Mouse (Mus musculus) brain, adult 10 weeks (tissue): ENCODE results near the gene P3h3. TPM values are rescaled to one million over a fixed set of nuclear protein-coding genes. Genes with fewer than 3 reads are reported as not detected.

Source experiments
- polyA plus RNA-seq: library from polyadenylated mRNA; stranded (reverse); fragments of 350-450 nt; fragmentation: Illumina TruSeq; extraction: RNeasy Lipid Tissue Mini Kit (QIAGEN cat#74804); gene quantifications from one replicate; pipeline ENCODE4 v1.2.3, GENCODE M21; 2015; ENCODE audit warnings: low read depth, low replicate concordance

P3h3 gene
- polyA plus RNA-seq = 32.1 TPM

GRCm38 (mm10) chr6:124856916-124857839, at the start of gene P3h3:
TSS of gene P3h3 (minus strand) at chr6:124857752.

DNA sequence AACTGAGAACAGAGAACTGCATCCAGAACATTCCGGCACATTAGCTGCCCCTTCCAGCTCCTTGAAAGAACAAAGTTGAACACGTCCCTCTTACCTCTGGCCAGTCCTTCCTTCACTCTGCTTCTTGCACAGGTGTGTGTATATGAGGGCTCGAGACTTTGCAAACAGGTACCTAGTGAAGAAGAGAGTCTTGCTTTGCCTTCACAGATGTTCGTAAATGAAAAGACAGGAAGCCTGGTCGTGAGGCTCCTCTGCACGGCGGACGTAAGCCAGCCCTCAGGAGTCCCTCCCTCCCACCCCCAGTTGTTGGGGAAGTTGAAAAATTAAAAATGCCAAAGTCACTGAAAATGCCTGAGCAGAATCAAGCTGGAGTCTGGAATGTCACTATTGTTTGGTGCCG, 30.4 kb upstream of the P3h3 start, which contains the start of gene Cd4:
Gene Cd4, minus strand, starts transcription at position 236 of the 400 bp plus-strand sequence.

DNA sequence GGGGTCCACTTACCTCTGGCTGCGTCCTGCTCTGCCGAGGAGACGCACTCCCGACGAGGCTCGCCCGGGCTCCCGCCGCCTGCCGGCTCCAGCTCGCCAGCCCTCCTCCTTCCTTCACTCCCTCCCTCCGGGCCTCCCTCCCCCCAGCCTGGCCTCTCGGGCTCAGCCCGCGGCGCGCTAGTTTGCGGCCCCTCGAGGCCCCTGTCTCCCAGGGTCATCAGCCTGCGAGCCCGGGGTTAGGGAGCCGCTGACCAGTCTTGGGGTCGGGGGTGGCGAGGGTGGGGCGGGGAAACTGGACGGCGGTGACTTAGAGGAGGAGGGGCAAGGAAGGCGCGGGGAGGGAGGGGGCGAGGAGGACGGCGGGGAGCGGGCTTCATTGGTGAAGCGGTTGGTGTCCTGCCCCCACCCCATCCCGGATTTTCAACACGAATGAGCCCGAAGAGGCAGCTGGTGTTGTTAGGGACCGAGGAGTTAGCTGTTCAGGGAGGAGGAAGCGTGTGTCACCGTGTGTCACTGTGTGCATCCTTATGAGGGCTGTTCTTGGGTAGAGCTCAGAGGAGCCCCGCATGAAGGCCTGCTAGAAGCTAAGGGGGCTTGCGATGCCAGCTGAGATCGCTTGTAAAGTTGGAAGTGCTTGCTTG, 6.2 kb upstream of the P3h3 start, which contains the start of gene Gpr162:
Gene Gpr162, minus strand, starts transcription at position 326 of the 641 bp plus-strand sequence.

DNA sequence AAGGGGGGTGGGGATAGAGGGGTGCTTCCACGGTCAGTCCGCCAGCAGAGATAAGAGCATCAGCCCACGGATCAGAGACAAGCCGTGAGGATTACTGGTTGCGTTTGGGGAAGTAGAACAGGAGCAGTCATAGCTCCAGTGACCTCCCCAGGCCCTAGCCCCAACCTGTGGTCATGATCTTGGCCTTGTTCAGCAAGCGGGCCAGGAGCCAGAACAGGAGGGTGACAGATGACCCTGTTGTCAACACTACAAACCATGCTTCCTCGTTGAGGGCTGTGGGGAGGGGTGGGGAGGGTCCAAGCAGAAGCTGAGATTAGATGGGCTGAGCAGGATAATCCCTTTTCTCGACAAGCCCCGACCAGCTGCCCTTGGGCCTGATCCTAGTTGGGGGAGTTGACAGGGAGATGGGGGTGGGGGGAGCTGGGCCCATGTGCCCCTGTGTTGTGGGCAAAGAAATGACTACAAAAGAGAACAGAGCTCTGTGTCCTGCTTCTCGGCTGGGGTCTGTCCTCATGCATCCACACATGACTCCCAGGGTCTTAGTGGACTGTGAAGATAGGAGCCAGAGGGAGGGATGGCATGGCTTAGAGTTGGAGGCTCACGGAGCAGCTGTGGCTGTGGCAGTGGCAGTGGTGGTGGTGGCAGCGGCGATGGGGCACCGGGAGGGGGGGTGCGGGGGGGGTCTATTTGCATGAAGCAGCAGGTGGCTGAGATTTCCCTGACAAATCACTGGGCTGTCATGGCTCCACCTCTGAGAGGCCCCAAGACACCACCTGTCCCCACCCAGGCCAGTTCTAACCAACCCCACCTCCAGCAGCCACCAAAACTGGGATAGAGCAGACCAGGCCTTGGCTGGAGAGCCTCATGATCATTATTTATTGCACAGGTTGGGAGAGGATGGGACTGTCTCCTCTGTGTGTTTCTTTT, 17.0 kb downstream of the P3h3 start, which contains the start of gene Gnb3:
Gene Gnb3, minus strand, starts transcription at position 35 of the 927 bp plus-strand sequence.

DNA sequence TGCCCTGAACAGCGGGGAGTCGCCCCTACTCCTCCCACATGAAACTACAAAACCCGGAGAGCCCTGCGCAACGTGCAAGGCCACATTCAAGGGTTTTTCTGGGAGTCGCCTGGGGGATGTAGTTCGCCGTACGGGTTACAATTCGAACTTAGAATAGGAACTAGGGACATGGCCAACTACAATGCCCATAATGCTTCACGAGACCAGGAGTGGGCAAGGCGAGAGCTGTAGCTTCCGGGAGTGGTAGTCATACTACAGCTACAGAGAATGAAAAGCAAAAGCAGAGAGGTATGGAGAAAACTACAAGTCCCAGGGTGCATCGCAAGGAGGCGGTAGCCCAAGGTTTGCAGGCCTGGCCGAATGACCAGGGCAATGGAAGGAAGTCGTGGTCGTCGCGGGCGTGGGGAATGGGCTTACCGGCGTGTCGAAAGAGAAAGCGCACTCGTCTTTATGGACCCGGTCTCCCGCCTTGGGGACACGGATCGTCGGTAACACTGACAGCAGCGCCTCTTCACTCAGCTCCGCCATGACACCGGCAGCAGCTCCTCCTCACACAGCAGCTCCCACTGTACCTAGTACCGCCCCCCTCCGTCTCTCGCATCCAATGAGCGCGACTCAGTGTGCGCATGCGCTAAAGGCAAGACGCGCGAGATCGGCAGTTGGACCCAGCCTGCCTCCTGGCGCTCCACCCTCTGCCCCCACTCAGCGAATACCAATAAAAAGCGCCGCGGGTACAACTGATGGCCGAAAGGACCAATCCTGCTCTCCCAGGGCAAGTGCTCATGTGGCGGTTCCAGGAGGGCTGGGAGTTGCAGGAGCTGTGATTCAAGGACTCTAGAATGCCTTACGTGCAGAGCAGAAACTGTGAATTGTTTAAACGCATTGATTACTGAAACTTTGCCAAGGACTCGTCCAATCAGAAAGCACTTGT, 28.4 kb downstream of the P3h3 start, which contains the start of the genes Usp5 and Cdca3:
Gene Usp5, minus strand, starts transcription at position 617 of the 931 bp plus-strand sequence.
Gene Cdca3, plus strand, starts transcription at position 680 of the 931 bp plus-strand sequence.

DNA sequence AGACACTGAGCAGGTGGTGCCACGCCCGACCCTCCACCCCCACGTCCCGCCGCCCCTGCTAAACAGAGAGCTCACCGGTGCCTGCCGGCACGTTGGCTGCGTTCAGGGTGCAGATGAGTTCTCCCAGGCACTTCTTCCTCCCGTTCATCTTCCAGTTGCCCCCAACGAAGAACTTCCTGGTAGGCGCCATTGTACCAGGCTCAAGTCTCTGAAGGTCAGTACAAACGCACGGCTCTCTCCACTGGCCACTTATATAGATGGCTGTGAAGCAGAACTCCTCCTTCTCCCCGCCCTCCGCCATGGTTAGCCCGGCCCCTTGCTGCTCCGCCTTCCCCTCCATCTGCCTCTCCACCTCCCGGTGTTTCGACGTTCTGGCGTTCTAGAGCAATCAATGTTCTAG, 43.6 kb downstream of the P3h3 start, which contains the start of gene Tpi1:
Gene Tpi1, minus strand, starts transcription at position 364 of the 400 bp plus-strand sequence.

DNA sequence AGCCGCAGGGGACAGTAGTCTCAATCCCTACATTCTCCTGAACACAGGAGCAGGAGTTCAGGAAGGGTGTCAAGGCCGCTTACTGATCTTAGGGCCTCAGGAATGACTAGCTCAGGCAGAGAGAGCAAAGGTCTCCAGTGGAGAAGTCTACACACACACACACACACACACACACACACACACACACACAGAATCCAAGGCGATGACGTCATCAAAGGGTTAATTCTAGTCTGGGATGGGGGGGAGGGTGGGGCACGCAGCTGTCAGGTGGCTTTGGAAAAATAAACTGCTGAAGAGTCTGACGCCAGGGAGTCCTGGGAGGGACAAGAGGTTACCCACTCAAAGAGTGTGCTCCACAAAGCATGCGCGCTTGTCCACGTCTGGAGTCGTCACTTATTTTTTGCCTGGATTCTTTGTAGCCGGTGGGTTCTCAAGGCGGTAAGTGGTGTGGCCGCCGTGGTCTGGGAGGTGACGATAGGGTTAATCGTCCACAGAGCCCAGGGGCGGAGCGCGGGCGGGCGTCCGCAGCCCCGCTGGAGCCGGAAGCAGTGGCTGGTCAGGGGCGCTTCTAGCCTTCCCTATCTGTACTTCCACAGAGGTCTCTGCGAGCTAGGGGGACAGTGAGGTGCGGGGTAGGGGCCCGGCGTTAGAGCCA, 49.1 kb downstream of the P3h3 start, which contains the start of gene Spsb2:
Gene Spsb2, plus strand, starts transcription at position 304 of the 655 bp plus-strand sequence.

Other genes starting within 250 kb of the P3h3 start
- gene C1s2, start 221.7 kb downstream of the P3h3 start, polyA plus RNA-seq = 0.16 TPM
- gene Lpcat3, start 194.7 kb downstream of the P3h3 start, polyA plus RNA-seq = 21.0 TPM
- 72.4 TPM for gene Emg1, start 145.6 kb downstream of the P3h3 start, polyA plus RNA-seq
- gene Phb2, start 145.4 kb downstream of the P3h3 start, polyA plus RNA-seq = 127 TPM
- 7.4 TPM for gene Ptpn6, start 119.0 kb downstream of the P3h3 start, polyA plus RNA-seq
- 262 TPM for gene Grcc10, start 116.4 kb downstream of the P3h3 start, polyA plus RNA-seq
- not detected for gene Gm45234, start 101.7 kb downstream of the P3h3 start, polyA plus RNA-seq
- 71.6 TPM for gene Atn1, start 101.2 kb downstream of the P3h3 start, polyA plus RNA-seq
- gene Eno2, start 88.1 kb downstream of the P3h3 start, polyA plus RNA-seq = 1,006 TPM
- 8.6 TPM for gene Lrrc23, start 78.0 kb downstream of the P3h3 start, polyA plus RNA-seq
- gene Spsb2, start 49.1 kb downstream of the P3h3 start, polyA plus RNA-seq = 3.1 TPM
- 974 TPM for gene Tpi1, start 43.5 kb downstream of the P3h3 start, polyA plus RNA-seq
- gene Usp5, start 28.3 kb downstream of the P3h3 start, polyA plus RNA-seq = 163 TPM
- gene Cdca3, start 28.2 kb downstream of the P3h3 start, polyA plus RNA-seq = 1.8 TPM
- 0.33 TPM for gene Gnb3, start 17.5 kb downstream of the P3h3 start, polyA plus RNA-seq
- 147 TPM for gene Gpr162, start 6.2 kb upstream of the P3h3 start, polyA plus RNA-seq
- 8.6 TPM for gene Cd4, start 30.5 kb upstream of the P3h3 start, polyA plus RNA-seq
- 5.8 TPM for gene Lag3, start 54.0 kb upstream of the P3h3 start, polyA plus RNA-seq
- gene Ptms, start 62.4 kb upstream of the P3h3 start, polyA plus RNA-seq = 1,005 TPM
- gene Mlf2, start 73.6 kb upstream of the P3h3 start, polyA plus RNA-seq = 658 TPM
- 223 TPM for gene Cops7a, start 107.8 kb upstream of the P3h3 start, polyA plus RNA-seq
- 147 TPM for gene Pianp, start 138.9 kb upstream of the P3h3 start, polyA plus RNA-seq
- 32.4 TPM for gene Zfp384, start 151.4 kb upstream of the P3h3 start, polyA plus RNA-seq
- 59.0 TPM for gene Ing4, start 182.0 kb upstream of the P3h3 start, polyA plus RNA-seq
- 11.1 TPM for gene Acrbp, start 191.9 kb upstream of the P3h3 start, polyA plus RNA-seq
- not detected for gene Lpar5, start 210.2 kb upstream of the P3h3 start, polyA plus RNA-seq
- 73.7 TPM for gene Chd4, start 238.2 kb upstream of the P3h3 start, polyA plus RNA-seq